Mouse (Mus musculus) bone marrow, adult 2 months (tissue): Measurements from ENCODE around the gene Epn3.

Source experiments
- CTCF ChIP-seq: fragments of 200-500 bp; IDR thresholded peaks from 2 replicates; pipeline ENCODE4 v1.5.1; 2011; ENCODE audit warnings: low read length, control low read depth; ENCODE audit not compliant: control insufficient read depth, insufficient read depth
- POLR2A ChIP-seq: fragments of 200-500 bp; IDR thresholded peaks from 2 replicates; pipeline ENCODE4 v1.6.1; 2011; ENCODE audit warnings: low read depth, mild to moderate bottlenecking, control low read depth, low read length, borderline replicate concordance; ENCODE audit not compliant: control insufficient read depth

DNA sequence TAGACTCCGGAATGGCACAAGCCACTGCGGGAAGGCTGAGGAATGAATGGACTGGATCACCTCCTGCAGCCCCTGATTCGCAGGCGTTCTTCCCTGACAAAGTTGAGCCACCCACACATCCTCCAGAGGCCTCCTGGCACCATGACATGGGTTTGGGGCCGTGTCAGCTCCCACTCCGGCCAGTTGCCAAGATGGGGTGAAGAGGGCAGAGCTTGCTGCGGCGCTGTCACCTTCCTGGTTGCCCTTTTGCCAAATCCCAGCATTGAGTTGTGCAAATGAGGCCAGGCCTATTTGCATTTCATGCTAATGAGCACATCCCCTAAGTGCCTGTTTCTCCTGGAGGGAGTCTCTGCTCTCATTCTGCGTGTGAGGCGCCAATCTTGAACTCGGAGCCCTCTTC, 24.1 kb downstream of the Epn3 start:
- TF ChIP-seq POLR2A = no peak
- no peak for TF ChIP-seq CTCF
